Mouse (Mus musculus): Measurements from ENCODE around the gene Mmp15. TPM values are rescaled to one million over a fixed set of nuclear protein-coding genes. Genes with fewer than 3 reads are reported as not detected.
A peak's percentile ranks its signal among the peaks of the same experiment; 100 is the strongest.

Gene Mmp15
- polyA plus RNA-seq, 1 experiment from 2014 or later: 24.6 TPM

DNA sequence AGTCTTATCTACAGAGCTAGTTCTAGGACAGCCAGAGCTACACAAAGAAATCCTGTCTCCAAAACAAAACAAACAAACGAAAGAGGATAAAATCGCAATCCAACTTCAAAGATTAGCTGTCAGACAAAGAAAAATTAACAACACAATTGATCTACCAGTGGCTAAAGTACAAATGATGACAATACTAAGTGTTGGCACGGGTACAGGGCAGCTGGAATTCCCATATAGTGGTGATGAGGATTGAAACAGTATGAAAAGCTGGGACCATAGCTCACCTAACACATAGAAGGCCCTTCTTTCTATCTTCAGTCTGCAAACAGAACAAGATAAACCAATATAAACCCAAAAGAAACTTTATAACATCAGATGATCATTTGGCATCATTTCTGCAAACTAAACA is 29.5 kb downstream of the Mmp15 start:
- no peak for ATAC-seq (ENCODE audit: low FRiP score)
- no peaks in the 10 kb centered on the region for H3K9me3 ChIP-seq (ENCODE audit: control insufficient read depth, low read length)
- 86% methylated on average over 3 of the region's 3 CpGs for WGBS
- no peak overlapping the region for H3K9ac ChIP-seq
- no peaks in the 10 kb centered on the region for H3K27me3 ChIP-seq (ENCODE audit: control insufficient read depth, insufficient read depth, low read length)
- no peaks in the 10 kb centered on the region for H3K36me3 ChIP-seq (replicated peaks; ENCODE audit: control insufficient read depth, insufficient read depth)
- H3K4me2 ChIP-seq (replicated peaks): no peak overlapping the region
- no peaks in the 10 kb centered on the region for H3K4me1 ChIP-seq (replicated peaks; ENCODE audit: control insufficient read depth, insufficient read depth, low read length)
- no peak overlapping the region for H3K4me3 ChIP-seq (replicated peaks; ENCODE audit: low read length)
- DNase-seq (ENCODE audit: low spot score): no peak
- H3K27ac ChIP-seq: no peak overlapping the region

DNA sequence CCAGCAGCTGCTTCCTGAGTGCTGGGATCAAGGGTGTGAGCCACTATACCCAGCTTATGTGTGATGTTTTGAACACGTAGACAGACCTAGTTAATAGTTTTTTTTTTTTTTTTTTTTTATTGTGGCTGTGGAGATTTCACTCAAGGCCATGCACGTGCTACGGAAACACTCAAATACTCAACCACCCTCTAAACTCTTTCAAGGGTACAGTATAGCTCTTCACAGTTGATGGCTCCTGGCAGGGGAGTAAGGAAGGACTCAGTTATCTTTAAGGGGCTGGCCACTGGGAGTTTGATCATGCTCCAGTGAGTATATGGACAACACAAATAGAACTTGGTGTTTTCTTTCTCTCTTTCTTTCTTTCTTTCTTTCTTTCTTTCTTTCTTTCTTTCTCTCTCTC is 32.4 kb downstream of the Mmp15 start:
- Histone ChIP-seq H3K27me3 (ENCODE audit: control insufficient read depth, insufficient read depth, low read length) (no peaks in the 10 kb centered on the region), H3K27ac (no peak overlapping the region), H3K9me3 (ENCODE audit: control insufficient read depth, low read length) (no peaks in the 10 kb centered on the region), H3K4me1 (replicated peaks; ENCODE audit: control insufficient read depth, insufficient read depth, low read length) (no peaks in the 10 kb centered on the region), H3K36me3 (replicated peaks; ENCODE audit: control insufficient read depth, insufficient read depth) (no peaks in the 10 kb centered on the region), H3K9ac (no peak overlapping the region), H3K4me3 (replicated peaks; ENCODE audit: low read length) (no peak overlapping the region), H3K4me2 (replicated peaks) (no peak overlapping the region)
- DNase-seq (ENCODE audit: low spot score): no peak
- no peak for ATAC-seq (ENCODE audit: low FRiP score)
- WGBS: 93% methylated on average over 3 of the region's 3 CpGs

DNA sequence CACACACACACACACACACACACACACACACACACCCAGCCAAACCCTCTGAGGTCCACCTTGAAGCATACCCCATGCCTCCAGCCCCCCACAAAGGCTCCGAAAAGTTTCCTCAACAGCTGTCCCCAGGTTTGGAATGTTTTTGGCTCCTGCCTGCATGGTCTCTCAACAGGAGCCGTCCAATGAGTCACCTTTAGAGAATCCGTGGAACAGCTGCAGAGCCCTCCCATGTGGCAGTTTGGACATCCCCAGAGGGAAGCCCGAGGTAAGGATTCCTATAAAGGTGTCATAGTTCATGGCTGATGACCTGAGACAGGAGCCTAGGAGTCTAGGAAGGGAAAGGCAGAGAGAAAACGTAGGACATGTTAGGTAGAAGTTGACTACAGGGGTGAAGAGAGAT is 34.0 kb downstream of the Mmp15 start:
- H3K27ac ChIP-seq: no peak overlapping the region
- no peaks in the 10 kb centered on the region for H3K36me3 ChIP-seq (replicated peaks; ENCODE audit: control insufficient read depth, insufficient read depth)
- no peak overlapping the region for H3K4me3 ChIP-seq (replicated peaks; ENCODE audit: low read length)
- H3K9me3 ChIP-seq (ENCODE audit: control insufficient read depth, low read length): no peaks in the 10 kb centered on the region
- H3K9ac ChIP-seq: no peak overlapping the region
- H3K4me2 ChIP-seq (replicated peaks): no peak overlapping the region
- 80% methylated on average over 5 of the region's 5 CpGs for WGBS
- no peaks in the 10 kb centered on the region for H3K4me1 ChIP-seq (replicated peaks; ENCODE audit: control insufficient read depth, insufficient read depth, low read length)
- H3K27me3 ChIP-seq (ENCODE audit: control insufficient read depth, insufficient read depth, low read length): no peaks in the 10 kb centered on the region
- no peak for DNase-seq (ENCODE audit: low spot score)
- ATAC-seq (ENCODE audit: low FRiP score): no peak

DNA sequence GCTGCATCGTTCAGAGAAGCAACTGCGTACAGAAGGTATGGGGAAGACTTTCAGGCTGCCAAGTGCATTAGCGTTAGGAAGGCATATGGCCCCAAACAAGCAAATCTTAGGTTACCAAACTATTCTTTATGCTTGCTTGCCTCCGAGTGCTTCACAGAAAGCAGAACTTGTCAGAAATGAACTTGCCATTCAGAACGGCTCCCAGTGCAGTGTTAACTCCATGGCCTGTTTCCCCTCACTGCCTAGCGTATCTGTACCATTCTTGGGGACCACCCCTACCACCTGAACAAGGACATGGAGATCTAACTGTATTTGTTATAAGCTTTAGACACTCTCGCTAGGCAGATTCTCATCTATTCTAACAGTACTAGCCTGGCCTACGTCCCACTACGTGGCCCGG is 35.2 kb downstream of the Mmp15 start:
- Histone ChIP-seq H3K4me2 (replicated peaks) (no peak overlapping the region), H3K4me1 (replicated peaks; ENCODE audit: control insufficient read depth, insufficient read depth, low read length) (no peaks in the 10 kb centered on the region), H3K9me3 (ENCODE audit: control insufficient read depth, low read length) (no peaks in the 10 kb centered on the region), H3K27me3 (ENCODE audit: control insufficient read depth, insufficient read depth, low read length) (no peaks in the 10 kb centered on the region), H3K36me3 (replicated peaks; ENCODE audit: control insufficient read depth, insufficient read depth) (no peaks in the 10 kb centered on the region), H3K4me3 (replicated peaks; ENCODE audit: low read length) (no peak overlapping the region), H3K9ac (no peak overlapping the region), H3K27ac (no peak overlapping the region)
- 92% methylated on average over 10 of the region's 10 CpGs for WGBS
- ATAC-seq (ENCODE audit: low FRiP score): no peak
- no peak for DNase-seq (ENCODE audit: low spot score)

DNA sequence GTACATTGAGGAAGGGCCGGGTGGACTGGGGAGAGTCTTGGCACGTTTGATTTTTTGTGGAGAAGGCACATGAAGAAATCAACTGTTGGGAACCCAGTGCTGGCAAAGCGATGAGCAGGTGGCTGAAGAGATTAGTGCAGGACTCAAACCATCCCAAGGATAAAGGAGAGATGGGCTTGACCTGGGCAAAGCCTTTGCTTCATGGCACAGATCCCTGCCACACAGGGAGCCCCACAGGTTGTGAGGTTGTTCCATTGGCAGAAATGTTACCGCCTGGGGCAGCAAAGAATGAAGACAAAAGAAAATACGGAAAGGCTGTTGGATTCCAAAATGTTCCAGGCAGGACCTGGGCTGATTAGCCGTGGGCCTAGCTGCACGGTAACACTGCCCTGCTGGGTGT is 35.9 kb downstream of the Mmp15 start:
- no peak overlapping the region for H3K4me2 ChIP-seq (replicated peaks)
- H3K9ac ChIP-seq: no peak overlapping the region
- ATAC-seq (ENCODE audit: low FRiP score) (no peak), DNase-seq (ENCODE audit: low spot score) (no peak)
- no peak overlapping the region for H3K4me3 ChIP-seq (replicated peaks; ENCODE audit: low read length)
- no peaks in the 10 kb centered on the region for H3K9me3 ChIP-seq (ENCODE audit: control insufficient read depth, low read length)
- no peak overlapping the region for H3K27ac ChIP-seq
- H3K4me1 ChIP-seq (replicated peaks; ENCODE audit: control insufficient read depth, insufficient read depth, low read length): no peaks in the 10 kb centered on the region
- no peaks in the 10 kb centered on the region for H3K27me3 ChIP-seq (ENCODE audit: control insufficient read depth, insufficient read depth, low read length)
- 76% methylated on average over 7 of the region's 7 CpGs for WGBS
- no peaks in the 10 kb centered on the region for H3K36me3 ChIP-seq (replicated peaks; ENCODE audit: control insufficient read depth, insufficient read depth)

DNA sequence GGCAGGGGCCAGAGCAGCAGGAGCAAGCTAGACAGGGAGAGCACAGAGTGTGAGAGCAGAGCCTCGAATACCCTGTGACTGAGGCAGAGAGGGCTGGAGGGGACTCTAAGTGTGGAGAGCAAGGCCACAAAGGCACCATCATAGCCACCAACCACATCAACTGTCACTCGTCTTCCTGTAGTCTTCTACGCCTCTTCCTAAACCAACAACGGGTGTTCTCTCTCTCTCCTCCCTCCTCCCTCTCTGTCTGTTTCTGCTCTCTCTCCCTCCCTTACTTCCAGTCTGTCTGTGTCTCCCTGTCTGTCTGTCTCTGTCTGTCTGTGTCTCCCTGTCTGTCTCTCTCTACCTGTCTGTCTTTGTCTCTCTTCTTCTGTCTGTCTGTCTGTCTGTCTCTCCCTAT is 38.2 kb downstream of the Mmp15 start:
- Histone ChIP-seq H3K4me3 (replicated peaks; ENCODE audit: low read length) (no peak overlapping the region), H3K9me3 (ENCODE audit: control insufficient read depth, low read length) (no peaks in the 10 kb centered on the region), H3K27ac (no peak overlapping the region), H3K9ac (no peak overlapping the region), H3K36me3 (replicated peaks; ENCODE audit: control insufficient read depth, insufficient read depth) (no peaks in the 10 kb centered on the region), H3K4me1 (replicated peaks; ENCODE audit: control insufficient read depth, insufficient read depth, low read length) (0 out of 2 replicates have a peak, but pooled peaks cover under 1% of the 10 kb centered on the region), H3K27me3 (ENCODE audit: control insufficient read depth, insufficient read depth, low read length) (no peaks in the 10 kb centered on the region), H3K4me2 (replicated peaks) (no peak overlapping the region)
- ATAC-seq (ENCODE audit: low FRiP score): no peak
- DNase-seq (ENCODE audit: low spot score): no peak
- WGBS: 71% methylated on average over 4 of the region's 4 CpGs

DNA sequence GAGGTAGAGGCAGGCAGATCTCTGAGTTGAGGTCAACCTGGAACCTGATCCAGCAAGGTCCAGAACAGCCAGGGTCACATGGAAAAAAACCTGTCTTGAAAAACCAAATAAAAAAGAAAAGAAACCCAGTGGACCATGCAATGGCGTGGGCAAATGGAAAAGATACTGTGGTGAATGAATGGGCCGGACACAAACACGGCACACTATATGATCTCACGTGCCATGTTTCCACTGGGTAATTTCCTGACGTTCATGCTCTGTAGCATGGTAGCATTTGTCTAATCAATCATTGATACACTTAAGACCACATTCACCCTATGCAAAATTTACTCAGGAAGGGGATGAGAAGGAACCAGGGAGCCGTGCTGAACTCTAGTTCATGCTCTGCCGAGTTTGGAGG is 39.0 kb downstream of the Mmp15 start:
- 0 out of 2 replicates have a peak, but pooled peaks cover 3% of the 10 kb centered on the region for H3K4me1 ChIP-seq (replicated peaks; ENCODE audit: control insufficient read depth, insufficient read depth, low read length)
- ATAC-seq (ENCODE audit: low FRiP score) (no peak), DNase-seq (ENCODE audit: low spot score) (no peak)
- WGBS: 81% methylated on average over 7 of the region's 7 CpGs
- no peaks in the 10 kb centered on the region for H3K36me3 ChIP-seq (replicated peaks; ENCODE audit: control insufficient read depth, insufficient read depth)
- no peaks in the 10 kb centered on the region for H3K9me3 ChIP-seq (ENCODE audit: control insufficient read depth, low read length)
- no peak overlapping the region for H3K4me3 ChIP-seq (replicated peaks; ENCODE audit: low read length)
- no peak overlapping the region for H3K4me2 ChIP-seq (replicated peaks)
- no peak overlapping the region for H3K27ac ChIP-seq
- no peak overlapping the region for H3K9ac ChIP-seq
- no peaks in the 10 kb centered on the region for H3K27me3 ChIP-seq (ENCODE audit: control insufficient read depth, insufficient read depth, low read length)

DNA sequence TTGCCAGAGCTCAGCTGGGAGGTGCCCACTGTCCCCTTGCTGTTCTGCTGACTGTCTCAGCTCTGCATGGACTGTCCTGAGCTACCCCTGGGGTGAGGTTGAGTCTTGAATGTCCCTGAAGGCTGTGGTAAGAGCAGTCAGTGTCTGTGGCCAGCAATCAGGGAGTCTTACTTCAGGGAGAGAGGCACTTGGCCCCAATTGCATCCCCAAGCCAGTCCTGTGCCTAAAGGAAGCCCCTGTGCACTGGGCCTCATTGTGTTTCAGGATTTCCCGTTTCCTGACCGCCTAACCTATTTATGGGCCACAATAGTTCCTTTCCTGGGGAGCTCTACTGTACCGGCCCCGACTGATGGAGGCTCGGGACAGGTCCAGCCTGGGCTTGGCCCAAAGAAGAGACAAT is 40.5 kb downstream of the Mmp15 start:
- ATAC-seq (ENCODE audit: low FRiP score) (no peak), DNase-seq (ENCODE audit: low spot score) (no peak)
- Histone ChIP-seq H3K9ac (no peak overlapping the region), H3K27me3 (ENCODE audit: control insufficient read depth, insufficient read depth, low read length) (no peaks in the 10 kb centered on the region), H3K36me3 (replicated peaks; ENCODE audit: control insufficient read depth, insufficient read depth) (no peaks in the 10 kb centered on the region), H3K4me2 (replicated peaks) (no peak overlapping the region), H3K4me1 (replicated peaks; ENCODE audit: control insufficient read depth, insufficient read depth, low read length) (0 out of 2 replicates have a peak, but pooled peaks cover 3% of the 10 kb centered on the region), H3K4me3 (replicated peaks; ENCODE audit: low read length) (no peak overlapping the region), H3K9me3 (ENCODE audit: control insufficient read depth, low read length) (no peaks in the 10 kb centered on the region), H3K27ac (peak overlapping the region; percentile 43; the same call in 1 of the 2 replicates)
- WGBS: 87% methylated on average over 5 of the region's 5 CpGs

DNA sequence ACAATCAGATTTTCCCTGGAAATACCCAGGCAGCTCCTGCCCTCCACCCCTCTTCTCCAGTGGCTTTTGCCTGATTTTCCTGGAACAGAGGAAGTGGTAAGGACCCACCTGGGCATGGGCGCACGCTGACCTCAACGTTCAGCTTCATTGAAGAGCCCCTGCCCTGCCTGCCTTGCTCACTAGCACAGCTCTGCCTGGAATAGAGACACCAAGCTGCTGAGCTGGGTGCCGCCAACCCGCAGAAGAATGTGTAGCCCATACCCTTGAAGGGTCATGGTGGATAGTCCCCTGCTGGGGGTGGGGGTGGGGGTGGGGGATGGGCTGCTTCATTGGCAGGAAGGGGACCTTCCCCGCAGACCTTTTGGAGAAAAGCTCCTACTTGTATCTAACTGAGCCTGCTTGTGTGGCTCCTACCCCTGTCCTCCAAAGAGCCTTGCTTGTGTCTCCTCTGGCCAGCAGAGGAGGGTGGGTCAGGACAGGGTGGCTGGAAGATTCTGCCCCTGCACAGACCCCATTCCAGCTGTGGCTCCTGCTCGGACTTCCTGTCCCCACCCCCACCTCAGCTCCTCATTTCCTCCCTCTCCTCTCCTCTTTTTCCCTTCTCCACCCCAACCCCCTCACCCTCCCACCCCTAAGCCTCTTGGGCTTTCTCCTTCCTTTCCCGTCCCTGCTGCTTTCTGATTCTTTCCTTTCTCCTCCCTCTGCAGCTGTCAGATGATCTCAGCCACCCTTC is 43.3 kb downstream of the Mmp15 start:
- no peak overlapping the region for H3K4me3 ChIP-seq (replicated peaks; ENCODE audit: low read length)
- H3K4me1 ChIP-seq (replicated peaks; ENCODE audit: control insufficient read depth, insufficient read depth, low read length): 0 out of 2 replicates have a peak, but pooled peaks cover 3% of the 10 kb centered on the region
- 45% methylated on average over 8 of the region's 8 CpGs for WGBS
- H3K4me2 ChIP-seq (replicated peaks): no peak overlapping the region
- H3K36me3 ChIP-seq (replicated peaks; ENCODE audit: control insufficient read depth, insufficient read depth): no peaks in the 10 kb centered on the region
- DNase-seq (ENCODE audit: low spot score): no peak
- H3K27me3 ChIP-seq (ENCODE audit: control insufficient read depth, insufficient read depth, low read length): no peaks in the 10 kb centered on the region
- no peak for ATAC-seq (ENCODE audit: low FRiP score)
- no peak overlapping the region for H3K9ac ChIP-seq
- H3K9me3 ChIP-seq (ENCODE audit: control insufficient read depth, low read length): no peaks in the 10 kb centered on the region
- H3K27ac ChIP-seq: no peak overlapping the region

DNA sequence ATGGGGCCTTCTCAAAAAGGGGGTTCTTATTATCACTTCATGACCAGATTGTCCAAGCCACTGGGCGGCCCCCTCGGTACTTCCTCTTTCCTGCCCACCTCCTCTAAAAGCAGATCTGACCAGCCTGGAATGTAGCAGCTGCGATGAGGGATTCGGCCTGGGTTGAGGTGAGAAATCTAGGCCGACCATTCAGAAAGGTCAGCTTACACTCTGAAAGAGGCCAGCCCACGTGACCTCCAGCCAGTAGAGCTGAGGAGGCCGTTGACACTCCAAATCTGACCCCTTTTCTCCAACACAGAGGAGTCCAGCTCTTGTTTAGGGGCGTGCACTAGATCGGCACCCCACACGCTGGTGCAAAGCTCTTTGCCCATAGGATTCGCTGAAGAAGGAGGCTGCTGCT is 44.7 kb downstream of the Mmp15 start:
- no peak for ATAC-seq (ENCODE audit: low FRiP score)
- H3K9me3 ChIP-seq (ENCODE audit: control insufficient read depth, low read length): no peaks in the 10 kb centered on the region
- WGBS: 71% methylated on average over 11 of the region's 11 CpGs
- H3K27me3 ChIP-seq (ENCODE audit: control insufficient read depth, insufficient read depth, low read length): no peaks in the 10 kb centered on the region
- no peak overlapping the region for H3K4me2 ChIP-seq (replicated peaks)
- H3K27ac ChIP-seq: no peak overlapping the region
- H3K4me1 ChIP-seq (replicated peaks; ENCODE audit: control insufficient read depth, insufficient read depth, low read length): 0 out of 2 replicates have a peak, but pooled peaks cover 3% of the 10 kb centered on the region
- no peak overlapping the region for H3K4me3 ChIP-seq (replicated peaks; ENCODE audit: low read length)
- H3K9ac ChIP-seq: no peak overlapping the region
- no peaks in the 10 kb centered on the region for H3K36me3 ChIP-seq (replicated peaks; ENCODE audit: control insufficient read depth, insufficient read depth)
- DNase-seq (ENCODE audit: low spot score): no peak

Data from hindbrain, embryonic 14.5 days (tissue).